Mouse (Mus musculus) kidney, adult 2 months (tissue): ENCODE results near the gene S100pbp.

Experiments
- CTCF ChIP-seq: fragments of 200-500 bp; conservative IDR thresholded peaks from 2 replicates; pipeline ENCODE4 v1.5.1; 2011; ENCODE audit warnings: low read depth, mild to moderate bottlenecking, control low read depth, low read length, moderate library complexity, mixed read lengths; ENCODE audit not compliant: insufficient read depth, insufficient read length
- POLR2A ChIP-seq: fragments of 200-500 bp; IDR thresholded peaks from one replicate; pipeline ENCODE4 v1.6.1; 2011; ENCODE audit warnings: low read depth, low read length, control low read depth

- TF ChIP-seq CTCF (no peak), POLR2A (no peak)
Measured at GRCm38 (mm10) chr4:129145411-129145810, 44.1 kb downstream of the S100pbp start.
